Comparison of ENCODE assay signal across 10 mouse cellular contexts in genomic region chr6:21857843-21858242, GRCm38 (mm10). TPM values are rescaled to one million over a fixed set of nuclear protein-coding genes. Genes with fewer than 3 reads are reported as not detected.
DNase-seq lines count a peak whose midpoint lies in the region; ATAC-seq lines count a peak whose summit lies in the region.
"Had no signal": no experiment of that assay in that cellular context is flagged by ENCODE, and none has a peak within 500 bp of the region (broad histone marks: within the 10 kb centered on the region; RNA-seq: fewer than 3 reads in every experiment).

No protein-coding gene starts in this region.

- peaks cover 19% of the 10 kb centered on the region for H3K4me1 ChIP-seq in hindbrain, embryonic 10.5 days (replicated peaks)

- no peak overlapping the region for H3K4me3 ChIP-seq in hindbrain, embryonic 10.5 days
- H3K4me3 ChIP-seq: lung, embryonic 15.5 days had no signal

- ATAC-seq in megakaryocyte progenitor cell, adult 5-6 weeks (replicated peaks; ENCODE audit: poor library complexity): no peak

- H3K27ac ChIP-seq in hindbrain, embryonic 10.5 days: peak overlapping the region; percentile 45; the same call in 1 of the 2 replicates
- H3K27ac ChIP-seq: lung, embryonic 15.5 days had no signal

- WGBS in hindbrain, embryonic 10.5 days: 14% methylated on average over 7 of the region's 7 CpGs

- peaks cover 10% of the 10 kb centered on the region; the same call in 1 of the 2 replicates for H3K27me3 ChIP-seq in hindbrain, embryonic 10.5 days (ENCODE audit: insufficient read depth, poor library complexity, severe bottlenecking)
- H3K27me3 ChIP-seq: lung, embryonic 15.5 days had no signal

- DNase-seq in left cerebral cortex, postnatal 4 days: peak; percentile 70
- DNase-seq in left cerebral cortex, adult 8-10 months (ENCODE audit: low spot score in 2 of 2): no peak
- peak; percentile 53 for DNase-seq in hindbrain, embryonic 10.5 days (ENCODE audit: low spot score)
- peak; percentile 45 to 51 for DNase-seq in kidney, postnatal 25 days
- DNase-seq in retina, postnatal 1 day: peak; percentile 77
- no peak for DNase-seq in frontal cortex, postnatal 14 days (ENCODE audit: low spot score in 2 of 2)
- no peak for DNase-seq in spleen, postnatal 4 days (ENCODE audit: low spot score in 2 of 2)
- DNase-seq: right cerebral cortex, adult 18-20 months had no signal

- intact Hi-C loops in left cerebral cortex, postnatal 4 days (cut with DNase I): no loop called here

- H3K36me3 ChIP-seq in hindbrain, embryonic 10.5 days: no peaks in the 10 kb centered on the region
- H3K36me3 ChIP-seq: lung, embryonic 15.5 days had no signal

- no peaks in the 10 kb centered on the region for H3K9me3 ChIP-seq in hindbrain, embryonic 10.5 days
- H3K9me3 ChIP-seq: lung, embryonic 15.5 days had no signal

RNA-seq across cellular contexts. Expression of gene Tspan12, which starts 5.5 kb away (rescaled TPM):
- total RNA-seq in left cerebral cortex, postnatal 4 days (2021): 10 to 100 TPM; 21.1 to 23.3 TPM
- 10 to 100 TPM; 25.1 to 27.8 (median 26.8) TPM for total RNA-seq in left cerebral cortex, adult 8-10 months (2022)
- polyA plus RNA-seq in hindbrain, embryonic 10.5 days (2016; fragmentation: Nextera tagmentation; extraction: Ambion mirVana): 58.7 and 59.7 TPM in 2 replicates
- total RNA-seq in megakaryocyte progenitor cell, adult 5-6 weeks (2015): 0.12 TPM in 1 of 2 replicates, not detected in the other
- total RNA-seq in megakaryocyte progenitor cell, adult 5-6 weeks (2017): 0.07 TPM in 1 of 2 replicates, not detected in the other

Comparison
In these comparisons a context has a peak if more than half of its experiments do, and no peak if none do; other contexts are left out.
1. DNase-seq: peak in left cerebral cortex, postnatal 4 days (single experiment), hindbrain, embryonic 10.5 days (single experiment), kidney, postnatal 25 days (2 of 2) and retina, postnatal 1 day (single experiment); none in left cerebral cortex, adult 8-10 months (0 of 2), frontal cortex, postnatal 14 days (0 of 2) and spleen, postnatal 4 days (0 of 2).
2. RNA of gene Tspan12, which starts 5.5 kb away (total RNA-seq): 25.1 to 27.8 TPM in left cerebral cortex, adult 8-10 months and 21.1 to 23.3 TPM in left cerebral cortex, postnatal 4 days; 0.07 to 0.12 TPM in megakaryocyte progenitor cell, adult 5-6 weeks; every median in the first group is over 10 times any median in the second.